Mouse (Mus musculus): ENCODE results near the gene Zglp1.

Zglp1 gene

DNA sequence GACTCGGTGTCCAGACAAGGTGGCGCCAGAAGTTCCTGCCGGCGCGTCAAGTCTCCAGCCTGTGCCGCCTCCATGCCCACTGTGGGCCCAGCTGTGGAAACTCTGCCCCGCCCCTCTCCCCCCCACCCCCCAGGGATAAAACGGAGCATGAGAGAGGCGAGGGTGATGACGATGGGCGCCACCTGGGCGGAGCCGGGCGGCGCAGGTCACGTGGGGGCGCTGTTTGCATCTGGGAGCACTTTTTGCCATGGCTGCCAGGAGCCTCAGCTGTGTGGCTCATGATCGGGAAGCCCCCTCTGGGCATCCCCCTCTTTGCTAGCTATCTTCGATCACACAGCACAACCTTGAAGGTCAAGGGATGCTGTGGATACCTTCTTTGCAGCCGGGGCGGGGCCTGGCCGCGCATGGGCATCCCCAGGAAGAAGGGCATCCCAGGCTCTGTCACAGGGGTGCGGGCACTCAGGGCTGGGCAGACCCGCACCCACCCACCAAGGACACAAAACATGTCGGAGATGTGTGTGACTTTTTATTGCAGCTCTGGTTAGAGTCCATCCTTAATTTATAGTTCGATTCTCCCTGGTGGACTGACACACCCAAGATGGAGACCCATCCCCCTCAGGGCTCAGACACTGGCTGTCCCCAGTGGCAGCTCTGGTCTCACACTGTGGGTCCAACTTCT, at the start of gene Zglp1:
TSS of gene Zglp1 (minus strand) at position 88 of the 679 bp plus-strand sequence.
- DNase-seq (ENCODE audit: low spot score) = no peak

DNA sequence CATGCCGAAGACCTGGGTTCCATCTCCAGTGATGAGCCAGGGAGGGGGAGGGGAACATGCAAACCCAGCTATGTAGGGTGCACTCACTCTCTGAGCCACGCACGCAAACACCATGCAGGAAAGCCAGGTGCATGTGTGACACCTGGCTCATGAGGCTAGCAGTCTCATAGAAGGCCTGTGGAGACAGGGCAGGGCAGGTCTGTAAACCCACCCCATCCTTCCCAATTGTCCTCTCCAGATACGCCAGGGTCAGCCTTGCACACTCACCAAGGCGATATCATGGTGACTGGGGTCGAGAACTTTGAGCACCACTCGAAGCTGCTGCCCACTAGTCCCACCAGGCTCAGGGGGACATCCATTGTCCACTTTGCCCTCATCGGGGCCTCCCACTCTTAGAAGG, 48.2 kb upstream of the Zglp1 start:
- no peak for DNase-seq (ENCODE audit: low spot score)

- DNase-seq (ENCODE audit: low spot score) = no peak
Observed at GRCm38 (mm10) chr9:21114190-21114589, 47.3 kb upstream of the Zglp1 start.

GRCm38 (mm10) chr9:21113751-21114150, 46.9 kb upstream of the Zglp1 start:
- DNase-seq (ENCODE audit: low spot score) = no peak

- DNase-seq (ENCODE audit: low spot score) = no peak
Observed at GRCm38 (mm10) chr9:21107607-21108237, 40.8 kb upstream of the Zglp1 start.

- DNase-seq (ENCODE audit: low spot score) = no peak
Observed at GRCm38 (mm10) chr9:21105760-21106564, 39.1 kb upstream of the Zglp1 start.

DNA sequence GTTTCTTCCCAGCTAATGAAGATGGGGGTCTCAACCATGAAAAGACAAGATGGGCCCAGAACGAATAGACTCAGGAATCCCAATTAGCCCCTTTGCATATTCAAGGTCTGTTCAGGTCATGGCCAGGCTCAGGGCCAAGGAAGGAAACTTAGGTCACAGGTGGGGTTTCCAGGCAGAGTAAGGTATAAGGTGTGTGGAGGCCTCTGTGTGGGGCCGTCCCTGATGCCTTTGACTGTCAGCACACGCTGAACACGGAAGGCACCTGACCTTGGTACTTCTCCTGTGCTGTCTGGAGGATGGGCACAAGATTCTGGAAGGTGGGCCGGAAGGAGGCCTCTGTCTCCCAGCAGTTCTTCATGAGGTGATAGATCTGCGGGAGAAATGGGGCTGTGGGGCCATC, 37.9 kb upstream of the Zglp1 start:
- no peak for DNase-seq (ENCODE audit: low spot score)

DNA sequence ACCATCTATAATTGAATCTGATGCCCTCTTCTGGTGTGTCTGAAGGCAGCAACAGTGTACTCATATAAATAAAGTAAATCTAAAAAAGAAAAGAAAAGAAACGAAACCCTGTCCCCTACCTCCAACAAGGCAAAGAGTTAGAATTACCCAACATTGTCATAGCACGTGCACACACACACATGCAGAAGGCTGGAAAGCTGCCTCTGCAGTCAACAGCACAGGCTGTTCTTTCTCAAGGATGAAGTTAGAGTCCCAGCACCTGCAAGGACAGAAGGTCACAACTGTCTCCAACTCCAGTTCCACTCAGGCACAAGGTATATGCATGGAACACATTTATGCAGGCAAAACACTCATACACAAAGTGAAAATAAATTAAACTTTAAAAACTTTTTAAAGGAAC, 35.2 kb upstream of the Zglp1 start:
- DNase-seq (ENCODE audit: low spot score) = no peak

DNA sequence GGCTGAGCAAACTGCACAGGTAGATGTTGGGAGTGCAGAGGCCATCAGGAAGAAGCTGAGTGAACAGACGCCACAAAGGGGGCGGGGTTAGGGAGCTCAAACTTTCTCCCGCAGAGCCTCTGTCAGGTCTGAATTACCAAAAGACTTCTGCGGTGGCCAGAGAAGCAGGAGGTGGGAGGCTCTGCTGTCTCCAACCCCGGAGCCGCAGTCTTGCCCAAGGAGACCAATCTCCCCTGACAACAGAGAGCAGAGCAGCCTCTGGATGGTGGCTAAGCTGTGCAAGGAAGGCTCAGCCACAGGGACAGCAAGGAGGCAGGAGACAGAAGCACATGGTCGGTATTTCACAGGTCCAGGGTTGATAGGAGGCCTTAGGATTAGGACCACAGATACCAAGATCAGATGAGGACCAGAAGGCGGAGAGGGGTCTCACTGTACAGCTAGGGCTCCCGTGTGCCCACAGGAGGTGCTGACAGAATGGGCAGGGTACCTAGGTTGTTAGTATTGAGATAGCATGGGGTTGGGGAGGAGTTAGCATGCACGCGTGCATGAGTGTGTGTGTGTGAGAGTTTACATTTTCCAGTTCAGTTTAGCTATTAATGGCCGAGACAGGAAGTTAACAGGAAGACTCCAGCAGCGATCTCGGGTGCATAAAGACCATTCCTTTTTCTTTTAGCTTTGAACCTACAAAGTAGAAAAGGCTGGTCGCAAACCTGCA, 33.7 kb upstream of the Zglp1 start:
- no peak for DNase-seq (ENCODE audit: low spot score)

- peak; percentile 48 for DNase-seq (ENCODE audit: low spot score)
Observed at GRCm38 (mm10) chr9:21097793-21098192, 30.9 kb upstream of the Zglp1 start.

DNA sequence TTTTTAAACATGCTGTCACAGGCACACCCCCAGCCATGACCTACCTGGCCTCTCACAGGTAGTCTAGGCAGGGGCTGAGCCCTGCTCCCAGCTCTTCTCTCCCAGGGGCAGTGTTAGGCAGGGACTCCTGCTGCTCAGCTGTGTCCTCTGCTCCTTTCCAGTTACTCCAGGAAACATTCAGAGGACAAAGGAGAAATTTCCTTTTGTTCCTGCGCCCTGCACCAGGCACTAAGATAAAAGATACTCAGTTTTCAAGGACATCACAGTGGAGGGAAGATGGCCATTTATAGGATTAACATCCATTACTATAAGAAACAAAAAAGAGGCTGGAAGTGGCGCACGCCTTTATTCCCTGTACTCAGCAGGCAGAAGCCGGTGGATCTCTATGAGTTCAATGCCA, 29.1 kb upstream of the Zglp1 start:
- no peak for DNase-seq (ENCODE audit: low spot score)

GRCm38 (mm10) chr9:21093423-21093822, 26.5 kb upstream of the Zglp1 start:
- DNase-seq (ENCODE audit: low spot score) = no peak

DNA sequence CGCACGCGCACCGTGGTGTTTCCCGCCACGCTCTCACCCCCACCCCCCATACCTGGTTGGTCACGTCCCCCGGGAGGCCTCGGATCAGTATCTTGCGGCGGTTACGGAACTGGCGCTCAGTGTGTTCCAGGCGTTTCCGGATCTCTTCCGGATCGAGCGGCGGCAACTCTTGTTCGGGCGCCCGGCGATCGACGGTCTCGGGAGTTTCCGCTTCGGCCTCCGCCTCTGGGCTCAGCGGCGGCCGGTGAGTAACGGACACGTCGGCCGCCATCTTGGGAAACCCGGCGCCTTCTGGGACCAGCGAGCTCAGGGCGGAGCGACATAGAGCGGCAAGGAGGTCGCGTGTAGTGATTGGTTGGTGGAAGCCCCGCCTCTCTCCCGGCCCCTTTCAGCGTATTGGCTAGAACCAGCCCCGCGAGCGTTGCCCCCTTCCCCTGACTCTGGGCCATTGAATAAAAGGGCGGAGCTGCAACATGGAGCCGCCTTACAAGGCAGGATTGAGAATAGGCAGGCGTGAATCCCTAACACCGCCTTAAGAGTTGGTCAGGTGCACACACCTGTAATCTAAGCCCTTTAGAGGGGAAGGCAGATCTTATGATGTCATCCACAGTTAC, 24.9 kb upstream of the Zglp1 start, which contains the start of the genes Gm38431 and Raver1:
TSS of gene Gm38431 (minus strand) at position 291 of the 614 bp plus-strand sequence.
TSS of gene Raver1 (minus strand) at position 302 of the 614 bp plus-strand sequence.
- peak; percentile 93 for DNase-seq (ENCODE audit: low spot score)

DNA sequence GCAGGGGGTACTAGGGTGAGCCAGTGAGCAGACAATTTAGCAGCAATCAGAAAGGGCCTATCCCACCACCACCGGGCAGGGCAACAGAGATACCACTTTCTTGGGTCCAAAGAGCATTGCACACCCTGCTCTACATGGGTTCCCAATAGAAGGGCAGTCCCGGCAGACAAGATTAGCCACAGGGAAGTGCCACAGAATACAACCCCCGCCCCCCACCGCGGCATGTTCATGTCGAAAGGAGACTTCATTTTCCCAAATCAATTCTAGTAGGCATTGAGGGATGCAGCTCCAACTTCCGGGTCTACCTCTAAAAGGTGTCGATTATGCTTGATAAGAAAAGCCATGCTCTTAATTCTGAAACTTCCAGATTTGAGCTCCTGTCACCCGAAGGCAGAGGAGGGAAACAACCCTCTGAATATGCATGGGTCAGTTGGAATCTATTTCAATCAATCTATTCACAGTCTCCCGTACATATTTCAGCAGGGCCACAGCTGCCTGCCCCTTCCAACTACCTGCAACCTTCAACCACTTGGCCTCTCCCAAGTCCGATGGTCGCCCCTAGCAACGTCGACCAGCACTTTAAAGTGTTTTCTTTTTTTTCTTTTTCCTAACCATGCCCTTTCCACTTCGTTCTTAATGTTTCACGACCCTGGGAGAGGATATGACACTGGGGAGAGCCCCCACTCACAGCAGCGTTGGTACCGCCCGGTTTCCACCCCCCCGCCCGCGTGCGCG, 24.2 kb upstream of the Zglp1 start:
- DNase-seq (ENCODE audit: low spot score) = no peak

DNA sequence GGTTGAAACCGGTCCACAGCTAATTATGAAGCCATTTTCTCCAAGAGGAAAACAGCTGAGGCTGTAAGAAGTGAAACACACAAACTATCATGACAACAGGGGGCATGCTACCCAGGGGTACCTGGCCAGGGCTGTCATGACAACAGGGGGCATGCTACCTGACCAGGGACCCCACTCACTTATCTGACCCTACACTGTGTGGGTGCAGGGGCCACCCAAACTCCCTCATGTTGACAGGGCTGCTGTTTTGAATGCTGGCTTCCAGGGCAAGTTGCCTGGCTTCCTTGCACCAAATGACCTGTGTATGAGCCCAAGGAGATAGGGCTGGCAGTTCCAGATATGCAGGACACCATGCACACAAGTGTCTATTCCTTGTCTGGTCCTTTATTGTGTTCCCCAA, 23.6 kb upstream of the Zglp1 start:
- no peak for DNase-seq (ENCODE audit: low spot score)

- DNase-seq (ENCODE audit: low spot score) = no peak
Observed at GRCm38 (mm10) chr9:21083324-21083723, 16.4 kb upstream of the Zglp1 start.

DNA sequence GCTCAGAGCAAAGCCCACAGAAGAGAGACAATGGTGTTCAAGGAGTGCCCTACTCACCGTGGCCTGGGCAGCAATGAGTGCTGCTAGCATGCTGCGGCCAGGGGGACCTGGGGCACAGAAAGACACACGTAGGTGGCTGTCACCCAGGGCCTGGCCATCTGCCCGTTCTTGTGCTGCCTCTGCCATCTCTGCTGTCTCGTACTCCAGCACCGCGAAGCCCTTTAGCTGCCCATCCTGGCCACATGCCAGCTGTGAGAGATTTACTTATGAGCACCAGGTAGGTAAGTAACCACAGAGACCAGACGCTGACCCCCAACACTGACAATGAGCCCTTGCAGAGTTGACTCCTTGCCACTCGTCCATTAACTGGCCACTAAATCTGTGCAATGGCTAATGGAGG, 14.2 kb upstream of the Zglp1 start:
- no peak for DNase-seq (ENCODE audit: low spot score)

- no peak for DNase-seq (ENCODE audit: low spot score)
Observed at GRCm38 (mm10) chr9:21075625-21076024, 8.7 kb upstream of the Zglp1 start.

- no peak for DNase-seq (ENCODE audit: low spot score)
Observed at GRCm38 (mm10) chr9:21074173-21074572, 7.3 kb upstream of the Zglp1 start.

- peak; percentile 83 for DNase-seq (ENCODE audit: low spot score)
Observed at GRCm38 (mm10) chr9:21073044-21073840, 6.3 kb upstream of the Zglp1 start, which contains the start of the genes Gm49373 and Fdx1l. Gene Gm49373, minus strand, starts transcription at chr9:21073096. Gene Fdx1l, minus strand, starts transcription at chr9:21073614.
